Mouse (Mus musculus) forebrain, embryonic 12.5 days (tissue): ENCODE measurements around the gene Prkca. TPM values are rescaled to one million over a fixed set of nuclear protein-coding genes. Genes with fewer than 3 reads are reported as not detected.

Source experiments
- ATAC-seq: fragments of 200-750 bp; cut with Nextera tagmentation; 2 replicates; pipeline ENCODE4 v1.8.0; 2017; ENCODE audit warnings: moderate TSS enrichment; ENCODE audit not compliant: low FRiP score
- H3K27ac ChIP-seq: fragments of 300-500 bp; sonication (generic); 2 replicates; pipeline ENCODE4 v1.5.1; 2016; ENCODE audit warnings: mild to moderate bottlenecking
- H3K27me3 ChIP-seq: fragments of 300-500 bp; sonication (generic); 2 replicates; pipeline ENCODE4 v1.6.1; 2016; ENCODE audit warnings: mild to moderate bottlenecking
- H3K36me3 ChIP-seq: fragments of 300-500 bp; sonication (generic); replicated peaks from 2 replicates; pipeline ENCODE4 v1.6.1; 2016; ENCODE audit warnings: mild to moderate bottlenecking
- H3K4me1 ChIP-seq: fragments of 300-500 bp; sonication (generic); 2 replicates; pipeline ENCODE4 v1.6.1; 2016
- H3K4me2 ChIP-seq: fragments of 300-500 bp; sonication (generic); 2 replicates; pipeline ENCODE4 v1.6.1; 2016; ENCODE audit warnings: mild to moderate bottlenecking, moderate library complexity
- H3K4me3 ChIP-seq: fragments of 300-500 bp; sonication (generic); replicated peaks from 2 replicates; pipeline ENCODE4 v1.5.1; 2016; ENCODE audit warnings: mild to moderate bottlenecking
- H3K9ac ChIP-seq: fragments of 300-500 bp; sonication (generic); 2 replicates; pipeline ENCODE4 v1.6.1; 2016; ENCODE audit warnings: mild to moderate bottlenecking
- H3K9me3 ChIP-seq: fragments of 300-500 bp; sonication (generic); 2 replicates; pipeline ENCODE4 v1.6.1; 2016
- WGBS: fragments of 180-500 bp; shearing (Covaris S2); methylation state at CpG from one replicate; pipeline ENCODE4 v1.1.7; 2016; 5-methylcytosine and 5-hydroxymethylcytosine counted together
- polyA plus RNA-seq: library from polyadenylated mRNA; unstranded; fragments of >200 nt; fragmentation: Nextera tagmentation; extraction: Ambion mirVana; gene quantifications from 2 replicates; pipeline ENCODE4 v1.2.1, GENCODE M21; 2016

The Prkca gene
- polyA plus RNA-seq, 1 experiment from 2014 or later: 4.6 TPM

GRCm38 (mm10) chr11:107947951-107948350 is 395.8 kb downstream of the Prkca start:
- Histone ChIP-seq H3K4me3 (no peak overlapping the region), H3K27ac (no peak overlapping the region), H3K36me3 (no peaks in the 10 kb centered on the region), H3K27me3 (no peaks in the 10 kb centered on the region), H3K4me2 (no peak overlapping the region), H3K4me1 (peaks cover 11% of the 10 kb centered on the region), H3K9me3 (no peaks in the 10 kb centered on the region), H3K9ac (no peak overlapping the region)
- ATAC-seq: no peak
- 92% methylated on average over 1 of the region's 1 CpGs for WGBS

GRCm38 (mm10) chr11:107946823-107947222 is 396.9 kb downstream of the Prkca start:
- no peak overlapping the region for H3K4me2 ChIP-seq
- H3K27ac ChIP-seq: no peak overlapping the region
- H3K36me3 ChIP-seq: no peaks in the 10 kb centered on the region
- no peak overlapping the region for H3K4me3 ChIP-seq
- H3K9ac ChIP-seq: no peak overlapping the region
- H3K9me3 ChIP-seq: no peaks in the 10 kb centered on the region
- ATAC-seq: no peak
- WGBS: 21% methylated on average over 5 of the region's 5 CpGs
- no peaks in the 10 kb centered on the region for H3K27me3 ChIP-seq
- H3K4me1 ChIP-seq: peaks cover 11% of the 10 kb centered on the region

- no peak overlapping the region for H3K4me2 ChIP-seq
- no peak overlapping the region for H3K27ac ChIP-seq
- no peaks in the 10 kb centered on the region for H3K4me1 ChIP-seq
- H3K4me3 ChIP-seq: no peak overlapping the region
- 94% methylated on average over 2 of the region's 2 CpGs for WGBS
- H3K27me3 ChIP-seq: no peaks in the 10 kb centered on the region
- H3K9me3 ChIP-seq: peaks cover 5% of the 10 kb centered on the region; the same call in 1 of the 2 replicates
- H3K36me3 ChIP-seq: peaks cover 2% of the 10 kb centered on the region; the same call in 1 of the 2 replicates
- H3K9ac ChIP-seq: no peak overlapping the region
- no peak for ATAC-seq
These were observed 406.8 kb downstream of the Prkca start for GRCm38 (mm10) chr11:107936929-107937328.

GRCm38 (mm10) chr11:107931721-107932120 is 412.0 kb downstream of the Prkca start:
- Histone ChIP-seq H3K4me3 (no peak overlapping the region), H3K27ac (no peak overlapping the region), H3K27me3 (no peaks in the 10 kb centered on the region), H3K9me3 (no peaks in the 10 kb centered on the region), H3K9ac (no peak overlapping the region), H3K4me2 (no peak overlapping the region), H3K36me3 (no peaks in the 10 kb centered on the region), H3K4me1 (no peaks in the 10 kb centered on the region)
- WGBS: 82% methylated on average over 7 of the region's 7 CpGs
- no peak for ATAC-seq

- H3K4me2 ChIP-seq: no peak overlapping the region
- no peak for ATAC-seq
- H3K27me3 ChIP-seq: no peaks in the 10 kb centered on the region
- no peak overlapping the region for H3K4me3 ChIP-seq
- no peaks in the 10 kb centered on the region for H3K36me3 ChIP-seq
- no peaks in the 10 kb centered on the region for H3K4me1 ChIP-seq
- no peak overlapping the region for H3K9ac ChIP-seq
- no peaks in the 10 kb centered on the region for H3K9me3 ChIP-seq
- H3K27ac ChIP-seq: no peak overlapping the region
- WGBS: 92% methylated on average over 11 of the region's 11 CpGs
These were observed 412.4 kb downstream of the Prkca start for GRCm38 (mm10) chr11:107931288-107931687.

GRCm38 (mm10) chr11:107929712-107930111 is 414.0 kb downstream of the Prkca start:
- H3K9me3 ChIP-seq: no peaks in the 10 kb centered on the region
- no peak overlapping the region for H3K4me2 ChIP-seq
- WGBS: 64% methylated on average over 3 of the region's 3 CpGs
- H3K27me3 ChIP-seq: no peaks in the 10 kb centered on the region
- H3K27ac ChIP-seq: no peak overlapping the region
- no peak for ATAC-seq
- H3K4me3 ChIP-seq: no peak overlapping the region
- H3K36me3 ChIP-seq: no peaks in the 10 kb centered on the region
- no peak overlapping the region for H3K9ac ChIP-seq
- no peaks in the 10 kb centered on the region for H3K4me1 ChIP-seq

GRCm38 (mm10) chr11:107919852-107920508 is 423.7 kb downstream of the Prkca start:
- 45% methylated on average over 16 of the region's 16 CpGs for WGBS
- H3K9me3 ChIP-seq: no peaks in the 10 kb centered on the region
- H3K4me3 ChIP-seq: no peak overlapping the region
- H3K4me1 ChIP-seq: peaks cover 20% of the 10 kb centered on the region
- ATAC-seq: no peak
- H3K4me2 ChIP-seq: no peak overlapping the region
- H3K27me3 ChIP-seq: peaks cover 21% of the 10 kb centered on the region
- H3K9ac ChIP-seq: no peak overlapping the region
- no peak overlapping the region for H3K27ac ChIP-seq
- no peaks in the 10 kb centered on the region for H3K36me3 ChIP-seq

- H3K9ac ChIP-seq: no peak overlapping the region; the same call in 1 of the 2 replicates
- peaks cover 43% of the 10 kb centered on the region for H3K27me3 ChIP-seq
- H3K36me3 ChIP-seq: no peaks in the 10 kb centered on the region
- peak overlapping the region; percentile 78 for H3K27ac ChIP-seq
- ATAC-seq: peak; percentile 57; the same call in 1 of the 2 replicates
- peaks cover 28% of the 10 kb centered on the region for H3K4me1 ChIP-seq
- no peak overlapping the region for H3K4me3 ChIP-seq
- H3K9me3 ChIP-seq: no peaks in the 10 kb centered on the region
- H3K4me2 ChIP-seq: no peak overlapping the region
- WGBS: 55% methylated on average over 9 of the region's 9 CpGs
These were observed 425.9 kb downstream of the Prkca start for GRCm38 (mm10) chr11:107917721-107918235.

- peak within 1 kb of the TSS; percentile 38 for H3K4me3 ChIP-seq
- H3K27me3 ChIP-seq: peaks cover 47% of the 10 kb centered on the region
- peak within 1 kb of the TSS; percentile 56 for H3K4me2 ChIP-seq
- H3K36me3 ChIP-seq: no peaks in the 10 kb centered on the region
- H3K4me1 ChIP-seq: peaks cover 28% of the 10 kb centered on the region
- peak; percentile 83 for ATAC-seq
- H3K27ac ChIP-seq: no peak within 1 kb of the TSS
- no peaks in the 10 kb centered on the region for H3K9me3 ChIP-seq
- WGBS: 5% methylated on average over 34 of the region's 36 CpGs
- peak within 1 kb of the TSS; percentile 44 for H3K9ac ChIP-seq
These were observed 429.0 kb downstream of the Prkca start, which contains the start of gene Cacng5 for GRCm38 (mm10) chr11:107914634-107915226. Cacng5 (minus strand) TSS chr11:107915055.

GRCm38 (mm10) chr11:107913317-107913716 is 430.4 kb downstream of the Prkca start:
- Histone ChIP-seq H3K4me3 (no peak overlapping the region), H3K9ac (no peak overlapping the region), H3K27ac (no peak overlapping the region), H3K4me1 (peaks cover 23% of the 10 kb centered on the region), H3K36me3 (no peaks in the 10 kb centered on the region), H3K4me2 (no peak overlapping the region), H3K27me3 (peaks cover 47% of the 10 kb centered on the region), H3K9me3 (no peaks in the 10 kb centered on the region)
- 54% methylated on average over 3 of the region's 3 CpGs for WGBS
- no peak for ATAC-seq

- Histone ChIP-seq H3K9ac (no peak overlapping the region), H3K4me1 (peaks cover 5% of the 10 kb centered on the region), H3K27ac (no peak overlapping the region), H3K9me3 (no peaks in the 10 kb centered on the region), H3K4me2 (no peak overlapping the region), H3K36me3 (no peaks in the 10 kb centered on the region), H3K4me3 (no peak overlapping the region), H3K27me3 (no peaks in the 10 kb centered on the region)
- ATAC-seq: no peak
- WGBS: 84% methylated on average over 9 of the region's 9 CpGs
These were observed 438.4 kb downstream of the Prkca start for GRCm38 (mm10) chr11:107905364-107905763.

GRCm38 (mm10) chr11:107903966-107904605 is 439.6 kb downstream of the Prkca start:
- ATAC-seq: no peak
- Histone ChIP-seq H3K36me3 (no peaks in the 10 kb centered on the region), H3K9me3 (no peaks in the 10 kb centered on the region), H3K4me1 (peaks cover 5% of the 10 kb centered on the region), H3K4me2 (no peak overlapping the region), H3K9ac (0 out of 2 replicates have a peak overlapping the region, but pooled peaks have one; percentile 17), H3K4me3 (no peak overlapping the region), H3K27me3 (no peaks in the 10 kb centered on the region), H3K27ac (no peak overlapping the region)
- WGBS: 58% methylated on average over 4 of the region's 4 CpGs
